Mouse (Mus musculus) adrenal gland, adult 8-10 months (tissue): ENCODE measurements around the gene Dmwd. TPM values are rescaled to one million over a fixed set of nuclear protein-coding genes. Genes with fewer than 3 reads are reported as not detected.
"Not testable (repeated sequence)": the region's sequence is repeated elsewhere in the genome, so short reads cannot be mapped to it uniquely, and the experiment has no call there.

Experiments
- DNase-seq: peaks from one replicate; pipeline ENCODE4 v3.0.0; 2022
- total RNA-seq, 4 experiments: library from RNA; stranded (reverse); gene quantifications; 2 replicates each; pipeline ENCODE4 v1.2.4; 2022

The Dmwd gene
- 10 to 100 TPM; 54.9 to 74.1 (median 62.4) TPM for total RNA-seq

GRCm38 (mm10) chr7:19075723-19076585 lies at the start of gene Dmwd:
Dmwd (plus strand) TSS chr7:19076227.
- peak; percentile 97 for DNase-seq

DNA sequence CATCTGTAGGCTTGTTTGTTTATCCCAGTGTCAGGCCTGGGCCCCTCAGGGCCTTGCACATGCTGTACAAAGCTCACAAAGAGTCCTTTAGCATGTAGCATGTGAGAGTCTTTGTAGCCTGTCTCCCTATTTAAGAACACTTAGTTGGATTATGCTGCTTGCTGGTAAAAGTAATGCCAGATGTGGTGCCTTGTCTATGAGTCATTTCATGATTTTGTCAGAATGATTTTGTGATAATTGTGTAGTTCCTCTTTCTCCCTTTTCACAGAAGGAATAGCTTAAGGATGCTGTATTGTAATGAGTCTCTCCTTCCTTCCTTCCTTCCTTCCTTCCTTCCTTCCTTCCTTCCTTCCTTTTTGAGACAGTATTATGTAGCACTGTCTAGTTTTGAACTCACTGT lies 48.0 kb upstream of the Dmwd start:
- DNase-seq = no peak

DNA sequence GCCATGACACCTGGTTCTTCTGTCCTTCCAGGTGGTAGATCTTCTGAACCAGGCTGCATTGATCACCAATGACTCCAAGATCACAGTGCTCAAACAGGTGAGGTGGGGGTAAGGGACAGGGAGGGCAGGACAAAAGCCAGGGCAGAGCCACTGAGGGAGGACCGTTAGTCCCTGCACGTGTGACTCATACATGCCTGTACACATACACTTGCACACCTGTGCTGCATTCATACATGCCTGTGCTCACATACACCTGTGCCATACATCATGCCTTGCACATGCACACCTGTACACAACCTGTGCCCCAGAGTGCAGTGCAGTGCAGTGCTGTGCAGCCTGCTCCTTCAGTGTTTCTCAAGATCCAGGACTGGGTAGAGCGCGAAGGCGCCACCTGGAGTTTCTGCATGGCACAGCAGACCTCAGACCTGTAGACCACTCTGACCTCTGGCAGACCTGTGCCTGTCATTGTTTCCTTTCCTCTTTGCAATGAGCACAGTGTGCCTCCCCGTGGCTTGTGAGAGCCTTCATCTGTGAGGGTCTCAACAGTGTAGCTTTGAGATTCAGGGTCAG lies 46.9 kb upstream of the Dmwd start:
- DNase-seq = no peak

- no peak for DNase-seq
Observed at GRCm38 (mm10) chr7:19031641-19032040, 44.4 kb upstream of the Dmwd start.

DNA sequence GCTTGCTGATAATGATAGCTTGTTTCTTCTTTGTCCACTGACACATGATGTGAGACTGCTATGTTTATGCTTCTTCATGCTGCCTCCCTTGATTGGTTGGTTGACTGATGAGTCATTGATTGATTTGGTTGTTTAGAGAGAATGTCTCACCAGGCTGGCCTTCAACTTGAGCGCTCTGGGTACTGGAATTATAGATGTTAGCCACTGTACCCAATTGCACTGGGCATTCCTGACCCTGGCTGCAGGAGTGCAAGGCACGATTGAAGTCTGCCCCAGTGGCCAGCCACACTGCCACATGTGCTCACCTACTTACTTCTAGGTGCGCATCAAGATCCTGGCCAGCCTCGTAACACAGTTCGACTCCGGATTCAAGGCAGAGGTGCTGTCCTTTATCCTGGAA lies 31.4 kb upstream of the Dmwd start:
- peak; percentile 50 for DNase-seq

- DNase-seq = peak; percentile 86
Observed at GRCm38 (mm10) chr7:19046286-19047069, 29.5 kb upstream of the Dmwd start.

GRCm38 (mm10) chr7:19048006-19048527 lies 28.0 kb upstream of the Dmwd start:
- DNase-seq = no peak

DNA sequence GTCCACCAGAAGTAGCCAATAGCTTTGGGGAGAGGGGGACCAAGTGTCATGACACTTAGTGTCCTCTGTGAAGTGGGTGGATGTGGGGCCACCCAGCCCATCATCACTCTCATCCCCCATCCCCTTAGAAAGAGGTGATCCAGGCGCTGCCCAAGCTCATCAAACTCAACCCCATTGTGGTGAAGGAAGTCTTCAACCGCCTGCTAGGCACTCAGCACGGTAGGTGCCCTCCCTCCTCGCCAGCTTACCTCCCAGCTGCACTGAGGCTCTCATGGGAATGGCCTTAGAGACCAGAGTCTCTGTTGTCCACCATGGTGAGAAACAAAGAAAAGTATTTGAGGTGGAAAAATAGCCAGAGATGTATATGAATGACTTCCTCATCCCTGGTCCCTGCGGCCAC lies 26.8 kb upstream of the Dmwd start:
- no peak for DNase-seq

- DNase-seq = no peak
Observed at GRCm38 (mm10) chr7:19050172-19050571, 25.9 kb upstream of the Dmwd start.

DNA sequence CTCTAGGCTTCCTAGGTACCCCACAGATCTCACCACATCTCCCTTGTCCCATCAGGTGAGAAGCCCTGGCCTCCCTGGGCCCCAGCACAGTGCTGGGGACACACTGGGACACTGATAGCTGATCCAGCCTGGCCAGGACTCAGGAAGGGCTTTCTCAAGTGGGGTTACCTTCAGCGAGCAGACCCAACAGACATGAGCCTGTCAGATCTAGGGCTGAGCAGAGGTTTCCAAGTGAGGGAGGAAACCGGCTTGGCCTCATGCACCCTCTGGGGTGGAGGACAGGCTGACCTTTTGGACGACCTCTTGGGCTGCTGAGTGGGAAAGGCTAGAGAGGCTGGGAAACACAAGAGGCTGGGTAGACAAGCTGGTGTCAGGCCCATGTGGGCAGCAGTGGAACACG lies 24.9 kb upstream of the Dmwd start:
- DNase-seq = no peak

- DNase-seq = no peak
Observed at GRCm38 (mm10) chr7:19052345-19053135, 23.5 kb upstream of the Dmwd start.

GRCm38 (mm10) chr7:19053136-19053532 lies 22.9 kb upstream of the Dmwd start:
- no peak for DNase-seq

GRCm38 (mm10) chr7:19054047-19054776 lies 21.8 kb upstream of the Dmwd start, which contains the start of gene Rsph6a:
Rsph6a (plus strand) TSS chr7:19054690.
- DNase-seq = no peak

GRCm38 (mm10) chr7:19054777-19055076 lies 21.3 kb upstream of the Dmwd start:
- no peak for DNase-seq

GRCm38 (mm10) chr7:19055108-19055507 lies 20.9 kb upstream of the Dmwd start:
- no peak for DNase-seq

- DNase-seq = no peak
Observed at GRCm38 (mm10) chr7:19057405-19057804, 18.6 kb upstream of the Dmwd start.

- no peak for DNase-seq
Observed at GRCm38 (mm10) chr7:19065896-19066295, 10.1 kb upstream of the Dmwd start.

DNA sequence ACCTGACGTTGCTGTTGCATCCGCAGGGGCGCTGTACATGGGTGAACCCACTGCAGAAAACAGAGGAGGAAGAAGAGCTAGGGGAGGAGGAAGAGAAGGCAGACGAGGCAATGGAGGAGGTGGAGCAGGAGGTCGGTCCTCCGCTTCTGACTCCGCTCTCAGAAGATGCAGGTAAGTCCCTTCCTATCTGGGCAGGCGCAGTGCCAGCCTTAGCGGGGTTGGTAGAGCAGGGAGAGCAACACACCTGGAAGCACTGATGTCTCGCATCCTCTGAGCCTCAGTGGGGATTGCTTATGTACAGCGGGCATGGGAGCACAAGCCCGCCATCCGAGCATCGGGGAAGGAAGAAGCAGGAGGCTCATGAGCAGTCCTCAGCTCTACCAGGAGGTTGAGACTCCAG lies 9.0 kb upstream of the Dmwd start:
- no peak for DNase-seq

GRCm38 (mm10) chr7:19067935-19068334 lies 8.1 kb upstream of the Dmwd start:
- DNase-seq = no peak

DNA sequence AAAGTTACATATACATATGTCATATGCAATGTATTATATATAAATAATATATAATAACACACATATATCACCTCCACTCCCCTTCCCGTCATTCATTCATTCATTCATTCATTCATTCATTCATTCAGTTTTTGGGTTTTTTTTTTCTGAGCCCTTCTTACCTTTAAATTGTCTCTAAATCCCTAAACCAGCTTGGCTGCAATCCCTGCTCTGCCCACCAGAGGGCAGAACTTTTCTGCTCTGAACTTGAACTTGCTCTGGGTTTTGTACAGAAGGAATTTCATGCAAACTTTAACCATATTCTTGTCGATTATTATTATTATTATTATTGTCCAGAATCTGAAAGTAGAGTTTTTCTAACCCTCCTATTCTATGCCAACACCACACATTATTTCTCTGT lies 7.3 kb upstream of the Dmwd start:
- no peak for DNase-seq

- no peak for DNase-seq
Observed at GRCm38 (mm10) chr7:19069500-19069899, 6.5 kb upstream of the Dmwd start.

- DNase-seq = not testable (repeated sequence)
Observed at GRCm38 (mm10) chr7:19071024-19071423, 5.0 kb upstream of the Dmwd start.
